Mouse (Mus musculus) T-cell, adult 2 months (primary cell): ENCODE data around the gene Eif4g1.
"Not testable (repeated sequence)": the region's sequence is repeated elsewhere in the genome, so short reads cannot be mapped to it uniquely, and the experiment has no call there.

Experiments used
- DNase-seq: peaks from one replicate; pipeline ENCODE4 v3.0.0; 2022; ENCODE audit warnings: low spot score

Gene Eif4g1

DNA sequence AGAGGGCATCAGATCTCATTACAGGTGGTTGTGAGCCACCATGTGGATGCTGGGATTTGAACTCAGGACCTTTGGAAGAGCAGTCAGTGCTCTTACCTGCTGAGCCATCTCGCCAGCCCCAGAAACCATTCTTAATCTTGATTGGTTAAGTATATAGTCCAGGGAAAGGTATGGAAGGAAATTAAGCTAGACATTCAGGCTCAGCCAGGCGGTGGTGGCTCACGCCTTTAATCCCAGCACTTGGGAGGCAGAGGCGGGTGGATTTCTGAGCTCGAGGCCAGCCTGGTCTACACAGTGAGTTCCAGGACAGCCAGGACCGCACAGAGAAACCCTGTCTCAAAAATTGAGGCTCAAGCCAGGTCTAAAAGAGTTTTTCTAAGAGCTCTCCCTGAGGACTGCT, at the start of gene Eif4g1:
TSS of gene Eif4g1 (plus strand) at position 301 of the 400 bp plus-strand sequence.
- not testable (repeated sequence) for DNase-seq

GRCm38 (mm10) chr16:20619541-20620398, 48.3 kb upstream of the Eif4g1 start:
- DNase-seq = no peak

GRCm38 (mm10) chr16:20620399-20620735, 47.7 kb upstream of the Eif4g1 start:
- peak; percentile 4 for DNase-seq

GRCm38 (mm10) chr16:20620751-20621190, 47.3 kb upstream of the Eif4g1 start:
- DNase-seq = no peak

GRCm38 (mm10) chr16:20621191-20621990, 46.7 kb upstream of the Eif4g1 start, which contains the start of gene Camk2n2:
Gene Camk2n2 (minus strand): TSS chr16:20621287.
- peak; percentile 9 for DNase-seq

DNA sequence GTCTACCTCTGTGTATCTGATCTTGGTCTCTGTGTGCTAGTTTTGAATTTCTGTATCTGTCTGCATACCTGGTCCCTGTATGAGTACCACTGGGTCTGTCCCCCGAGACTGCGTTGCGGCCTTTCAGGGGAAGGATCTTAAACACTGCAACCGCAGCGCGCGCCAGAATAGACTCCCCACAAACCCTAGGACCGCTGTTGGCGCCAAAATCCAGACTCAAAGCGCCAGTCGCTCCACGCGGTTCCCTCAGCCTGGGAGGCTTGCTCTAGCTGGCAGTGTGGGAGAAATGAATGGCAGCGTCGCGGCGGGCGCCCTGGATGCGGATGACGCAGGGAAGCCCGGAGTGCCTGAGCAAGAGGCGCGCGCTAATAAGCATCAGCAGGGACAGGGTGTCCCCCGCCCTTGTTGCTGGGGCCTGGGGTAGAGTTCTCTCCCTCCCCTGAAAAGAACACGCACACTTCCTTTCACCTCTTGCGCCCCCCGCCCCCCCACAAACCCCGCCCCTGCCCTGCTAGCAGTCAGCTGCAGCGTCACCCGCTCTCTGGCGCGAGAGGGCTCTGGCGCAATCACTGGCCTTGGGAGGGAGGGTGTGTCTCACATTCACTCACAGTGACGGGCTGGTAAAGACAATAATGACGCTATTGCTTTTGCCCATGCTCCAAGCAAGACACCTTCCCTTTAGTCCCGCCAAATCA, 46.0 kb upstream of the Eif4g1 start:
- DNase-seq = peak; percentile 19

DNA sequence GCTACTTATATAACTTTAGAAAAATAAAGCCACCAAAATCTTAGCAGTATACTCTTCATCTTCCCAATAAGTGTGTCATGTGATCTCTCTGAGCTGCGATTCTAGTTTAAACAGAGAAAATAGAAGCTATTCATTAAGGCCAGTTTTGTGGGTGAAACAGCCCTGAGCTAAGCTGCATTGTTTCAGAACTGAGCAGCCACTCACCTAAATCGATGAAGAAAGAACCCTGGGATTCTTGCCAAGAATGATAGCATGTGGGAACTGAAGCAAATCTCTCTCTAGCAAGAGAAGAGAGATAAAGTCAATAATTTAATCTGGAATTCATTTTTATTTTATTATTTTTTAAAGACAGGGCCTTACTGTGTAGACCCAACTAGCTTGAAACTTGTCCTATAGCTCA, 44.9 kb upstream of the Eif4g1 start:
- DNase-seq = no peak

DNA sequence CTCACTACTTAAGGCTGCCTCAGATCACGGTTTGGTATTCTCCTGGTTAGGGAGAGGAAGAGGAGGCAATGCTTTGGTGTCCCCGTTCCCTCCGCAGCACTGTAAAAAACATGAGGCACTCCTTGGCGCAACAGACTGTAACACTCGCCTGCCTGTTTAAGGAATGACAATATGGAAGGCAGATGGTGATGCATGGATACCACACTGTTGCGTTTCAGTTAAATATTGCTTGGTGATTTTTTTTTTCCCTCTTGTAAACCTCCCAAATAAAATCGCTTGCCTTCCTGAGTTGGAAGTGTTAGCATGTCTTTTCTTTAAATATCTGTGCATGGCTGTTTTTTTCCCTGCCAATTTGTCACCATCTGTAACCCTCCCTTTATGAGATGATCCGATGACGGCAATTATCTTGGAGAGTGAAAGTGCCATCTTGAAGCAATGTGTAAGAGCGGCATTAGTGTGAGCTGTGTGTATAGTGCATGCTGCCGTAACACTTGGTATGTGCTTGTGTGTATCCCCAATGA, 39.2 kb upstream of the Eif4g1 start:
- DNase-seq = no peak

- DNase-seq = no peak
Observed at GRCm38 (mm10) chr16:20629731-20630634, 38.1 kb upstream of the Eif4g1 start, which contains the start of gene Ece2. Gene Ece2 (plus strand): TSS chr16:20629828.

DNA sequence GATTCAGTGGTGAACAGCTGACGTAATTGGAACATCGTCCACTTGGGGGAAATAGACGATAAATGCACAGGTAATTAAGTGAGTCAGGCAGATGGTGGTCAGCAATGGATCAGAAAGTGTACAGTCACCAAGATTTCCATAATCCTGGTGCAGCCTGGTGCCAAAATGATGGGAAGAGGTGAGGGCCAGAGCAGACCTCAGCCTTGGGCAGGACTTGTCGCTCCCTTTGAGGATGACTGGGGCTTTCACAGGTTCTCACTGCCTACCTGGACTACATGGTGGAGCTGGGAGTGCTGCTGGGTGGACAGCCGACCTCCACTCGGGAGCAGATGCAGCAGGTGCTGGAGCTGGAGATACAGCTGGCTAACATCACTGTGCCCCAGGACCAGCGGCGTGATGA, 30.7 kb upstream of the Eif4g1 start:
- no peak for DNase-seq

GRCm38 (mm10) chr16:20638367-20638766, 29.7 kb upstream of the Eif4g1 start:
- no peak for DNase-seq

DNA sequence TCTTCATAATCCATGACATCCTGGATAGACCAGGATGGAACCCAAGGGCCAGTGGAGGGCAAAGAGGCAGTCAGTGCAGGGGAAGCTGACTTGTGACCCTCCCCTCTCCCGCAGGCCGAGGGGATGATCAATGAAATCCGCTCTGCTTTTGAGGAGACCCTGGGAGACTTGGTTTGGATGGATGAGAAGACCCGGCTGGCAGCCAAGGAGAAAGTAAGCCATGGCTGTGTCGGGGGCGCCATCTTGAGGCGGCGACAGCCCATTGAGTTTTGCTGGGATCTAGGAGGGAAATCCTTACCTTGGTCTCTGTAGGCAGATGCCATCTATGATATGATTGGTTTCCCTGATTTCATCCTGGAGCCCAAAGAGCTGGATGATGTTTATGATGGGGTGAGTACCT, 26.0 kb upstream of the Eif4g1 start:
- DNase-seq = peak; percentile 25

DNA sequence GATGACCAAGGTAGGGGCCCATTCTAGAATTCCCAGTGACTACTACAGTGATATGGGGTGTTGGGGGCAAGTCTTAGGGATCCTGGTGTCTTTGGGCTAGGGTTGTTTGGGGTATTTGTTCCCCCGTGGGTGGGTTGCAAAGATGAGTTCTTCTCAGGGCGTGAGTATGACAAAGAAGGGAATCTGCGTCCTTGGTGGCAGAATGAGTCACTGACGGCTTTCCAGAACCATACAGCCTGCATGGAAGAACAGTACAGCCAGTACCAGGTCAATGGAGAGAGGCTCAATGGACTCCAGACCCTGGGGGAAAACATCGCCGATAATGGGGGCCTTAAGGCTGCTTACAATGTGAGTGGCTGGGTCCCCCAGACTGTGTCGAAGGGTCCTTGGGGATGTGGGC, 24.2 kb upstream of the Eif4g1 start:
- no peak for DNase-seq

- DNase-seq = peak; percentile 89
Observed at GRCm38 (mm10) chr16:20651076-20651946, 16.8 kb upstream of the Eif4g1 start, which contains the start of gene Psmd2. Gene Psmd2 (plus strand): TSS chr16:20651652.

DNA sequence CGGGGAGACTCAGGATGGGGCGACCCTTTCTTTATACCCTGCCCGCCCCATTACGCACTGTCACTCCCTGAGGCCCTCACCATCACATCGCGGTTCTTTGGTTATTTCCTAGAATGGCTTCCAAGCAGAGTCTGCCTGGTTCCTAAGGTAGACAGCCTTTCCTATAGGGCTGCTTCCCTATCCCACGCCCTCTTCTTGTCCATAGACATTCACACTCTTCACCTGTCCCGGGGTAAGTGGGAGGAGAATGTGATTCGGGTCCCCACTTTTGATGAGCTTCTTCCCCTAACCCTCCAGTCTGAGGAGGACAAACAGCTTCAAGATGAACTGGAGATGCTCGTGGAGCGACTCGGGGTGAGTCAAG, 16.2 kb upstream of the Eif4g1 start:
- no peak for DNase-seq

- no peak for DNase-seq
Observed at GRCm38 (mm10) chr16:20653315-20653714, 14.8 kb upstream of the Eif4g1 start.

DNA sequence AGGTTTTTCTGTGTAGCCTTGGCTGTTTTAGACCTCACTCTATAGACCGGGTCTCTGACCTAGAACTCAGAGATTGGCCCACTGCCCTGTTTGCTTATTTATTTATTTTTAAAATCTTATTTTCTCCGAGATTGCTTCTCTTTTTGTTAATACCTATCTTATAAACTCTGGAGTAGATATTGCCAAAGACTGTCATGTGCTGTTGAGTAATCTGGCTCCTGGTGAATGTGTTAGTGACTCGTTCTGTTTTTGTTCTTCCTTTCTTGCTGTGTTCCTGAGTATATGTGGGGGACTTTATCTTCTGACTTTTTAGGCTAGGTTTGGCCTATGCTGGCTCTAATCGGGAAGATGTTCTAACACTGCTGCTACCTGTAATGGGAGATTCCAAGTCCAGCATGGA, 10.5 kb upstream of the Eif4g1 start:
- no peak for DNase-seq

DNA sequence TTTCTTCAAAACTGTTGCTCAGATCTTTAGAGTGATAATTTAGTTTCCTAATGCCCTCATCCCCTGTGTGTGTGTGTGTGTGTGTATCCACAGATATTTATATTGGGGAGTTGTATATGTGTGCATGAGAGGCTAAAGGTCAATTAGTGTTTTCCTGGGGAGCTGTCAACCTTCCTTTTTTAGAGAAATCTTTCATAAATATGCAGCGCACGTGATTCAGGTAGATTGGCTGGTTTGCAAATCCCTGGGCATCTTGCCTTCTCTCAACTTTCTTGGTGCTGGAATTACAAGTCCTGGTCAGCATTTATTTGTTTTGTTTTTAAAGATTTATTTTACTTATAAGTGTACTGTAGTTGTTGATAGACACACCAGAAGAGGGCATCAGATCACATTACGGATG, 2.2 kb downstream of the Eif4g1 start:
- no peak for DNase-seq

- peak; percentile 10 for DNase-seq
Observed at GRCm38 (mm10) chr16:20671886-20672285, 3.8 kb downstream of the Eif4g1 start.

DNA sequence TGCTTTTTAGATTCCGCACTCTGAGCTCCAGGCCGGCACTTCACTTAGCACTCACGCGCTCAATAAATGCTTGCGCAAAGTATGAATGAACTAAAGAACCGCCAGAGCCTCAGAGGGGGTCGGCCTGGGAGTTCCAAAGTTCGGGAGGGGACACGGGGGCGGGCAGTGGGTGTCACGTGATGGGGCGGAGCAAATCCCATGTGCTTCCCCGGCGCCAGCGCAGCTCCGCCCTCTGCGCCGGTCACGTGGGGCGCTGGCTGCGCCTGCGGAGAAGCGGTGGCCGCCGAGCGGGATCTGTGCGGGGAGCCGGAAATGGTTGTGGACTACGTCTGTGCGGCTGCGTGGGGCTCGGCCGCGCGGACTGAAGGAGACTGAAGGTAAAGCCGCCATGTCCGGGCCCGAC, 4.4 kb downstream of the Eif4g1 start:
- peak; percentile 94 for DNase-seq
